Mouse (Mus musculus) brain, embryonic 14.5 days (tissue): ENCODE results near the gene Ncam1. TPM values are rescaled to one million over a fixed set of nuclear protein-coding genes. Genes with fewer than 3 reads are reported as not detected.

Experiments used
- DNase-seq: peaks from one replicate; pipeline ENCODE4 v3.0.0-alpha.2; 2011; ENCODE audit warnings: low read depth
- CTCF ChIP-seq: fragments of 200-500 bp; IDR thresholded peaks from 2 replicates; pipeline ENCODE4 v1.5.1; 2012; ENCODE audit warnings: inconsistent platforms, mild to moderate bottlenecking, moderate library complexity, borderline replicate concordance; ENCODE audit not compliant: insufficient read depth, insufficient read length; ENCODE audit errors: extremely low read depth
- POLR2A ChIP-seq: fragments of 200-500 bp; IDR thresholded peaks from 2 replicates; pipeline ENCODE4 v1.6.1; 2012; ENCODE audit warnings: mild to moderate bottlenecking, inconsistent platforms, borderline replicate concordance; ENCODE audit not compliant: poor library complexity, insufficient read depth, insufficient read length, severe bottlenecking; ENCODE audit errors: extremely low read depth
- polyA plus RNA-seq: library from polyadenylated mRNA; depleted of rRNA; stranded (reverse); fragments of >200 nt; gene quantifications from 2 replicates; pipeline ENCODE4 v1.2.3, GENCODE M21; 2012

Ncam1 gene
- polyA plus RNA-seq, 1 experiment: 231 TPM

DNA sequence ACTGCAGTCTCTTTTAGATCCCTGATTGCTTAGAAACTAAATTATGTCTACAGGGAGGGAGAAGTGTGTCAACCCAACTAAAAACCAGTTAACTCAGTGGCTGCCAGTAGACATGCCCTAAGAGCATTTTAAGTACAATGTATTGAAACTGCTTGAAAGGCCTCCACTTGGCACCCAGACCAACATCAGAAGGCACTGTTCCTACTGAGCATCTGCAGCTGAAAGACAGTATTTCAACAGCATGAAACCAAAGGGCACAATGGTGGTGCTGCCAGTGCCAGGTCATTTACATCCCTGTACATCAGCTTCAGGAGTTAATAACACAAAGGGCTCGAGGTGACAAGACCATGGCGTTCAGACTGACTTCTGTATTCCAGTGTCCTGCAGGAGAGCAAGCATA lies 5.5 kb downstream of the Ncam1 start:
- no peak for TF ChIP-seq CTCF
- no peak for TF ChIP-seq POLR2A
- peak; percentile 81 for DNase-seq

DNA sequence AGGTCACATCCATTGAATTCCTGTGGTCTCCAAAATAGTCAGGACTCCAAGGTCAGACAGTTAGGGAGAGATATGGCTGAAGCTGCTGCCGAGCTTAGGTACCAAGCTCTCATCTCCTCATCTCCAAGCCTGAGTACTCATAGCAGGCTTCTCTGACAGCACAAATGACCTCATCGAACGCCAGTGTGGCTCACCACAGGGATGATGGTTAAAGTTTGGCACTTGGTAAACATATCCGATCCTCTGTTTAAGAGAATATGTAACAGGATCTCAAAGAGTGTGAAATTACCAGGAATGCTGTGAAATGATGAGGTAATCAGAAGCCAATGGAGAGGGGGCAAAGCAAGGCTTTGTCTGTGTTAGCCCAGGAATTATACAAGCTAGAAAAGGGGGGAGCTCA lies 6.1 kb downstream of the Ncam1 start:
- TF ChIP-seq POLR2A (no peak), CTCF (no peak)
- peak; percentile 48 for DNase-seq

DNA sequence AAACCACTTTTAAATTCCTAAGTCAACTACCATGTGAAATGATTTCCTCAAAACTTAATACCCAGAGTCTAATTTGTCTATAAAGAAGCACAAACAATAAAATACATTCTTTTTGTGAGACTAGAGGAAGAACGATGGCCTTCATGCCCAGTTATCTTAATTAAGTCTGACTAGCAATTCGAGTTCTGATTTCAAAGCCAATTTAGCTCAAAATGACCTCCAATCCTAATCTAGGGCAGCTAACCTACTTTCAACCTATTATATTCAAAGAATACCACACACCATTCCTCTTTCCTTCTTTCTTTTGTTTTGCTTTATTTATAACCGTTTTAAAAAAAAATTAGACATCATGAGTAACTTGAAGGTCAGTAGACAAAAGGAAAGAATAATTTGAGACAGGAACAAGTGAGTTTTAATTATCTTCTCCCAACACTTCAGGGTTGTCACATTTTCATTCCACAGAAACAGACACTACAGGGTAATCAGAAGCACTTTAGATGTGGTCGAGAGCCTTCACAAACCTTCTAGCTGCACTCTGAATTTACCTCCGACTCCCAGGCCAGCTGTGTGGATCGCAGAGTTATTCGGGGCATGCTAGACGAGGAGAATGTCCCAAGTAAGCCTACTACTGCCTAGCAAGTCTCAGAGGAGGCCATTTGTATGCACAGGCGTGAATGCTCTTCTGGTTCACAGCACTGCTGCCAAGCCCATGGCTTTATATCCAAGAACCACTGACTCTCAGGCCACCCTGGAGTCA lies 17.5 kb downstream of the Ncam1 start:
- TF ChIP-seq CTCF: no peak
- TF ChIP-seq POLR2A: no peak
- DNase-seq: no peak

DNA sequence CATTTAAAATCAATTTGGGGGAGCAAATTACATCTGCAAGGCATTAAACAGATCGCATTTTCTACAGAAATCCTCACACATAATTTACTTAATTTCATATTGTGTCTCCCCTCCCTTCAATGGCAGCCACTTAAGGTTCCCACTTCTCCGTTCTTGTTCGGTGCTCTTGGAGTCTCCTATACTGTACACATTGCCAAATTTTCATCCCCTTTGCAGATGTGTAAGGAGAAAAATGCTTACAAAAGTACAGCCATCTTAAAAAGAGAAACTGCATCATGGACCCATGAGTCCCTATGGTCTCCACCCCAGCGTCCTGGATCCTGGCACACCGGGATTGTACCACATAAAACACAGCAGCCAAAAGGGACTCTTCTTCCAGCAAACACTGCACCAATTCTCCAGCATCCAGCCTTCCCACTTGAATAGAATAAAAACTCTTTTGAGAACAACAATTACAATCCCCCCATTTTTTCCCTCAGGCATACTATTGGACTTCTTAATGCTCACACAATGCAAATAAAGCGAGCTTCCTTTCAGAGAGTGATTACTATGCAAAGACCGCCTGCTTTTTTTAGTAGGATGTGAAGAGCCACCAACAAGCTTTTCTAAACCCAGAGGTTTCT lies 21.6 kb downstream of the Ncam1 start:
- peak; percentile 79 for DNase-seq
- TF ChIP-seq POLR2A (no peak), CTCF (no peak)

DNA sequence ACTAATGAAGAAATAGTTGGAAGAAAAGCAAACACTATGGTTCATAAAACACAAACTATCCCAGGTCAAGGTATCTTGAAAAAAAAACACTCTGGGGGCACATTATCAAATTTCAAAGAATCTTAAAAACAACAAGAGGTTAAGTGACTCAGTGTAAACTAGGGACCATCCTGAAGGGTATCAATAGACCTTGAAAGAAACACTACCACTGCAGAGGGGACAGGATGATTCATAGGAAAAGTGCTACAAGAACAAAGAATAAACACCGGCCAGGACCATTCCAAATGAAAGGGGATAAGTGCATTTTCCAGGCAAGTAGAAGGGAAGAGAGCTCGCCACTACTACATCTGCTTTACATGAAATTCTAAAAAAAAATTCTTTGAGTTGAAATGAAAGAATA lies 32.1 kb downstream of the Ncam1 start:
- no peak for TF ChIP-seq CTCF
- TF ChIP-seq POLR2A: no peak

DNA sequence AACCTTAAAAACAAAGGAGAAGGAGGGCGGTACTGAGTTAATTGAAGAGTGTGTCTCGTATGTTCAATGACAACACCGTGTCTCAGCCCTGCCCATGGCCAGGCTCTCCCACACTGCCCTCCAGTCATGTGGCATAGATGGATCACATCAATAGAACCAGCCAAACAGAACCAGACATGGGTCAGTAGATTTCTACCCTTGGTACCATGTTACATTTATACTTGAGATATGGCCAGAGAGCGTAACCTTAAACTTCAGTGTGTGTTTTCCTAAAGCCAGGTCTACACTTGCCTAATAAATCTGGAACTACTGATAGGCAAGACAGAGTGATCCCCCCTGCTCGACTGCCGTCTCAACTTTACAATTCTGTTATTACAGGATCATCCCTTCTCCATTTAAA lies 38.2 kb downstream of the Ncam1 start:
- no peak for TF ChIP-seq POLR2A
- DNase-seq: no peak

More for the DNA sequence above, 32.1 kb downstream of the Ncam1 start:
- DNase-seq: no peak

DNA sequence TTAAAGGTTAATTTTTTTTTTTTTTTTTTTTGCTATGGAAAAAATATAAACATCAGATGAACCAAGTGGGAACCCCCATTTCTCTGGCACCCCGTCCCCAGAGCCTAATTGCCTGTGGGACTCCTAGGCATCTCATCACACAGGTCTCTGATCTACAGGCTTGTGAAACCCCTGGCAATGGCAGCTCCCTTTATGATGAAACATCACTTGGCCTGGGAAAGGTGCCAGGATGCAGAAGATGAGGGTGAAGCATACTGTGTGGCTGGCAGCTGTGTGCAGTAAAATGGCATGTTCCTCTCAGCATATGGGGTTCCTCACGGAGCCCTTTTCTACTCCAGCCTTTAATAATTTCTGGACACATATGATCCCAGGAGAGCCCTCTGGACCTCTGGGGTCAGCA lies 40.3 kb downstream of the Ncam1 start:
- TF ChIP-seq CTCF (no peak), POLR2A (no peak)
- DNase-seq: peak; percentile 89

DNA sequence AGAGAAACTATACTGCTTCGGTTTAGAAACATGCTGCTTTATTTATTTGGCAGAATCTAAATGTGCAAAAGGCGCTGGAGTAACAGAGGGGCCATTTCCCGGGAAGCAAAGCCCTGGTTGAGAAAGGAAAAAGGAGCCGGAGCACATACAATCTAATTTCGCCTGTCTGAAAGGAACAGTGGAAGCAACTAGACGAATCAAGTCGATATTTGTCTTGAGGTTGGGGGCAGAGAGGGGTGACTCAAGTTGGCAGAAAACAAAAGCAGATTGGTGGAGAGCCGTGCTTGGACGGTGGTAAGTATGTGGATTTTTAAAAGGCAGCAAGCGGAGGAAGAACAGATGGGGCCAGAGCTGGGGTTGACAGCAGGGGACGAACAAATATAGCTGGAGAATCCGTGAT lies 40.7 kb downstream of the Ncam1 start:
- TF ChIP-seq POLR2A: no peak
- TF ChIP-seq CTCF: no peak
- peak; percentile 85 for DNase-seq

DNA sequence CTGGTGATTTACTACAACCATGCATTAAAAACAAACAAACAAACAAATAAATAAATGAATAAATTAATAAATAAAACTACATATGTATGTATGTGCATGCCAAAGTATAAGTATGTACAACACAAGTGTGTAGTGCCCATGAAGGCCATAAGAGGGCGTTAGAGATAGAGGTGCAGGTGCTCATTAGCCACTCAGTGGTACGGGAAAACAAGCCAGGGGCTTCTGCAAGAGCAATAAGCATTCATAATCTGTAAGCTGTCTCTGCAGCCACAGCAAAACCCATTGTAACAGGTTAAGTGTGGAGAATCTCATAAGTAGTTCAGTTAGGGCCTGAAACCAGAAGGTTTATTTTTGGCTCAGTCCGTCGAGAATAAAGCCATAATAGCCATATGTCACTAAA lies 41.1 kb downstream of the Ncam1 start:
- DNase-seq: no peak
- TF ChIP-seq CTCF (peak; percentile 25; the same call in 1 of the 2 replicates), POLR2A (no peak)

DNA sequence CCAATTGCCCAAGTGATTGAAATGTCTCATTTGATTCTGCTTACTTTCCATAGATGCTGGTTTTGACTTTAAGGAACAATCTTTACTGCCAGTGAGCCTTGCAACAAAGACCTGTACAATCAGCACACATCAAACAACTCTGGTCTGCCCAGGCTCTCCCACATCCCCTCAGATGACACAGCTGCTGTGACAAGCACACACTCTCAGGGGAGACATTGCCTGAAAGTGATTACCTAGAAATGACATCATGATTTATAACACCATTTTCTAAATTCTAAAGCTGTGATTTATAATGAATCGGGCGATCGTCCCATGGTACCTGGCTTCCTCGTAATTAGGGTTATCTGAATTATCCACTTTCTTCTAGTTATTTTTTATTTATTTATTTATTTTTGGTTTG lies 42.0 kb downstream of the Ncam1 start:
- peak; percentile 58 for DNase-seq
- TF ChIP-seq CTCF (no peak), POLR2A (no peak)

DNA sequence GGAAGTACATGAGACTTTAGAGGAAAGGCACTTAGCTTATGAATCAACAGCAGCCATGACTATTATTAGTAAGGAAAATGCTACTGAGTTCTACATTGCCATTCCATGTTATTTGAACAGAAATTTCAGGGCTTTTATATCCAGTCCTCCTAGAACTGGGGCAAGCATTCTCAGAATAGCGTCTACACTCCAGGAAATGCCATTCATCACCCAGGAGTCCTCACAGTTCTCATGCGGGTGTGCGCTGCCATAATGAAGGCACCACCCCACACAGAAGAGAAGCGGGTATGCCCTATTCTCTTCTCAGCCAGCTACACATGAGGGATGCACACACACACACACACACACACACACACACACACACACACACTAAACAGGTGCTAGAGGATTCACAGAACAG lies 43.5 kb downstream of the Ncam1 start:
- no peak for DNase-seq
- TF ChIP-seq CTCF (no peak), POLR2A (no peak)

DNA sequence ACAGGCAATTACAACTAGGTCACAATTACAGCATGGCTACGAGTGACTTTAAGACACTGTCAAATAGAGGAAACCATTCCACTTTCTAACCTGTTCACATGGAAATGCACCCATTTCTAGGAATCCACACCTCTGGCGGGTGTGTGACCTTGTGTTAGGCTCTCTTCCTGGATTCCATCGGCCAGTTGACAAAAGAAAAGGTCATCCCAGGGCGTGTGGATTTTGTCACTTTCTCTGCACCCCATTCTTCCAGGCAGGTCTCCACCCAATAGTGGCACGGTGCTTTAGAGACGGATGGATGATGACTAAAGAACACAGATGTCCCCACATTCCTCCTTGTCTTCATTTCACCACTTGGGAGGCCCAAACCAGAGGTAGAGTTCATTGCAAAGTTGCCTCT lies 47.3 kb downstream of the Ncam1 start:
- TF ChIP-seq POLR2A: no peak
- TF ChIP-seq CTCF: no peak
- DNase-seq: no peak
